Mouse (Mus musculus): ENCODE measurements around the gene Gm20547. TPM values are rescaled to one million over a fixed set of nuclear protein-coding genes. Genes with fewer than 3 reads are reported as not detected.
"Not testable (repeated sequence)": the region's sequence is repeated elsewhere in the genome, so short reads cannot be mapped to it uniquely, and the experiment has no call there.

Gene Gm20547
- total and polyA plus RNA-seq, 3 experiments = not detected

DNA sequence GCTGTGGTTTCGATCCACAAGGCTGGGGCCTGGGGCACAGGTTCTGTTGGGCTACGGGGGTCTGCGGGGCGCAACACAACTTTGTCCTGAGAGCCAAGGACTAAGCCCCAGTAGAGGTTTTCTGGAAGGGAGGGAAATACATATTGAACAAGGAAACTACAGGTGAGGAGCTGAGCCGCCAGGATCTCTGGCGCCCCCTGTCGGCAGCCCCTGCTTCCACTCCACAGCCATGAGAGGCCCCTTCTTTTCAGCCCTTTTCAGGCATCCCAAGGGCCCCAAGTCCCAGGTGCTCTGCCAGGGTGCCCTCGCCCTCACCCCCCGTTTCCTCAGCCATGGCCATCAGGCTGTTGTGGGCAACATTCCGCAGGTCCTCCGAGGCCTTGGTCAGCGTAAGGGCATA is 68.1 kb downstream of the Gm20547 start:
- not testable (repeated sequence) for H3K4me3 ChIP-seq (ENCODE audit: low read depth, low read length); H3K9me3 ChIP-seq (replicated peaks); ATAC-seq (ENCODE audit: extremely low read depth, insufficient number of reproducible peaks, low FRiP score, poor library complexity, severe bottlenecking); H3K36me3 ChIP-seq (replicated peaks); H3K4me1 ChIP-seq (ENCODE audit: insufficient read depth, low read depth, low read length)
- DNase-seq (ENCODE audit: low spot score) = peak; percentile 51
- peak; percentile 84 for TF ChIP-seq CTCF (IDR thresholded peaks at IDR 0.05; ENCODE audit: low read depth, low read length)
- H3K27me3 ChIP-seq (ENCODE audit: insufficient read depth, low read length) = peaks cover 29% of the 10 kb centered on the region

GRCm38 (mm10) chr17:34811275-34811674 is 70.6 kb downstream of the Gm20547 start:
- H3K27me3 ChIP-seq (ENCODE audit: insufficient read depth, low read length) = peaks cover 22% of the 10 kb centered on the region; the same call in 1 of the 2 replicates
- H3K36me3 ChIP-seq (replicated peaks) = no peaks in the 10 kb centered on the region
- no peaks in the 10 kb centered on the region for H3K9me3 ChIP-seq (replicated peaks)
- no peak for TF ChIP-seq GATA2 (IDR thresholded peaks at IDR 0.05; ENCODE audit: borderline replicate concordance, low read depth, low read length)
- TF ChIP-seq GATA1 (IDR thresholded peaks at IDR 0.05; ENCODE audit: borderline replicate concordance, low read length) = no peak
- TF ChIP-seq POLR2AphosphoS5 (IDR thresholded peaks at IDR 0.05; ENCODE audit: insufficient replicate concordance, low read depth, low read length) = no peak
- TF ChIP-seq CTCF (IDR thresholded peaks at IDR 0.05; ENCODE audit: low read depth, low read length) = no peak
- no peak for TF ChIP-seq TAL1 (conservative IDR thresholded peaks at IDR 0.05; ENCODE audit: low read depth, low read length)
- ATAC-seq (ENCODE audit: extremely low read depth, insufficient number of reproducible peaks, low FRiP score, poor library complexity, severe bottlenecking) = no peak
- H3K4me3 ChIP-seq (ENCODE audit: low read depth, low read length) = no peak overlapping the region
- DNase-seq (ENCODE audit: low spot score) = no peak
- no peaks in the 10 kb centered on the region for H3K4me1 ChIP-seq (ENCODE audit: insufficient read depth, low read depth, low read length)

- not testable (repeated sequence) for ATAC-seq (ENCODE audit: extremely low read depth, insufficient number of reproducible peaks, low FRiP score, poor library complexity, severe bottlenecking); DNase-seq (ENCODE audit: low spot score)
Measured at GRCm38 (mm10) chr17:34810811-34811210, 71.0 kb downstream of the Gm20547 start.

DNA sequence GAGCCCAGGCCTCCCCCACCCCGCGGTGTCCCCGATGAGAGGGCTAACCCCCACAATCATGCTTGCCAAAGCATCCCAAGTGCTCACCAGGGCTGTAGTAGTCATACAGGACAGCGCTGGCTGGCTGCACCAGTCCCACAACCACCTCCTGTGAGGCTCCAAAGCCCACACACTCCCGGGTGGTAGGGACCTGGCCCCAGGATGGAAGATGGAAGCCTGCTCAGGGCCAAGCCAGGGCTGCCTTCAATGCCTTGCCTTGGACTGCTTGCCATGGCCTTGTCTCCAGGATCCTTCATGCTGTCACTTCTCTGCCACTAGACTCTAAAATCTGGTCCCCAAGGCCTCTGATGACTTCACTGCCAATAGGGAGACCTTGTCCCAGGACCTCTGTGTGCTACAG is 71.4 kb downstream of the Gm20547 start:
- H3K9me3 ChIP-seq (replicated peaks); H3K4me3 ChIP-seq (ENCODE audit: low read depth, low read length); H3K4me1 ChIP-seq (ENCODE audit: insufficient read depth, low read depth, low read length); ATAC-seq (ENCODE audit: extremely low read depth, insufficient number of reproducible peaks, low FRiP score, poor library complexity, severe bottlenecking); DNase-seq (ENCODE audit: low spot score); H3K36me3 ChIP-seq (replicated peaks): not testable (repeated sequence)
- H3K27me3 ChIP-seq (ENCODE audit: insufficient read depth, low read length) = peaks cover 18% of the 10 kb centered on the region; the same call in 1 of the 2 replicates

More at GRCm38 (mm10) chr17:34810811-34811210, 71.0 kb downstream of the Gm20547 start:
- peaks cover 18% of the 10 kb centered on the region; the same call in 1 of the 2 replicates for H3K27me3 ChIP-seq (ENCODE audit: insufficient read depth, low read length)
- H3K36me3 ChIP-seq (replicated peaks); H3K4me1 ChIP-seq (ENCODE audit: insufficient read depth, low read depth, low read length); H3K9me3 ChIP-seq (replicated peaks); H3K4me3 ChIP-seq (ENCODE audit: low read depth, low read length): not testable (repeated sequence)

GRCm38 (mm10) chr17:34808599-34809205 is 73.1 kb downstream of the Gm20547 start:
- no peak for DNase-seq (ENCODE audit: low spot score)
- no peaks in the 10 kb centered on the region for H3K4me1 ChIP-seq (ENCODE audit: insufficient read depth, low read depth, low read length)

DNA sequence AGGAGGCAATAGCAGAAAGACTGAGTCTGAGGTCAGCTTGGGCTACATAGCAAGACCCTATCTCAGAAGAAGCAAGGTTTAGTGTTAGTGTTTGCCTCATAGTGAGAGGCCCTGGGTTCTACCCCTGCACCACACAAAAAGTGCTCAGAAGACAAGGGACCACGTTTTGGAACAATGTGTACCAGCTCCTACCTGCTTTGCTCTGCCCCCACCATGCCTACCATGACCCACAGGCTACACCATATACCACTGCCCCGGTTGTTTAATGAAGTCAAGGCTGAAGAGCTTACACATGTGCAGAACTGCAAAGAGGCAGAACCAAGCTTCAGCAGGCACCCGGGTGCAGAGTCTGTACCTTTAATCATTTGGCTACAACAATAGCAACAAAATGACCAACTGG is 74.7 kb downstream of the Gm20547 start:
- DNase-seq (ENCODE audit: low spot score) (no peak), ATAC-seq (ENCODE audit: extremely low read depth, insufficient number of reproducible peaks, low FRiP score, poor library complexity, severe bottlenecking) (no peak)
- Histone ChIP-seq H3K4me1 (ENCODE audit: insufficient read depth, low read depth, low read length) (no peaks in the 10 kb centered on the region), H3K36me3 (replicated peaks) (no peaks in the 10 kb centered on the region), H3K27me3 (ENCODE audit: insufficient read depth, low read length) (peaks cover 9% of the 10 kb centered on the region; the same call in 1 of the 2 replicates), H3K9me3 (replicated peaks) (peaks cover 6% of the 10 kb centered on the region), H3K4me3 (ENCODE audit: low read depth, low read length) (no peak overlapping the region)
- no peak for TF ChIP-seq TAL1 (conservative IDR thresholded peaks at IDR 0.05; ENCODE audit: low read depth, low read length)

More at GRCm38 (mm10) chr17:34808599-34809205, 73.1 kb downstream of the Gm20547 start:
- H3K36me3 ChIP-seq (replicated peaks) = no peaks in the 10 kb centered on the region
- peaks cover 14% of the 10 kb centered on the region; the same call in 1 of the 2 replicates for H3K27me3 ChIP-seq (ENCODE audit: insufficient read depth, low read length)
- H3K4me3 ChIP-seq (ENCODE audit: low read depth, low read length) = no peak overlapping the region
- ATAC-seq (ENCODE audit: extremely low read depth, insufficient number of reproducible peaks, low FRiP score, poor library complexity, severe bottlenecking) = no peak
- peaks cover 6% of the 10 kb centered on the region for H3K9me3 ChIP-seq (replicated peaks)
- TF ChIP-seq TAL1 (conservative IDR thresholded peaks at IDR 0.05; ENCODE audit: low read depth, low read length) (no peak), POLR2AphosphoS5 (IDR thresholded peaks at IDR 0.05; ENCODE audit: insufficient replicate concordance, low read depth, low read length) (no peak), CTCF (IDR thresholded peaks at IDR 0.05; ENCODE audit: low read depth, low read length) (no peak), GATA2 (IDR thresholded peaks at IDR 0.05; ENCODE audit: borderline replicate concordance, low read depth, low read length) (no peak), GATA1 (IDR thresholded peaks at IDR 0.05; ENCODE audit: borderline replicate concordance, low read length) (no peak)

Other genes starting within 250 kb of the Gm20547 start
Only the 20 nearest of the 37 such genes appear.
- not detected in 2 replicates for gene C4b, start 138.2 kb downstream of the Gm20547 start, total RNA-seq (2014; fragmentation: Nextera tagmentation)
- 0.33 TPM in 1 of 2 replicates, not detected in the other for gene C4b, start 138.2 kb downstream of the Gm20547 start, total RNA-seq (2017)
- not detected in 2 replicates for gene C4b, start 138.2 kb downstream of the Gm20547 start, polyA plus RNA-seq (2012)
- not detected in 2 replicates for gene Cyp21a1, start 77.5 kb downstream of the Gm20547 start, total RNA-seq (2014; fragmentation: Nextera tagmentation)
- not detected in 2 replicates for gene Cyp21a1, start 77.5 kb downstream of the Gm20547 start, total RNA-seq (2017)
- gene Cyp21a1, start 77.5 kb downstream of the Gm20547 start, polyA plus RNA-seq (2012) = not detected in 2 replicates
- gene Stk19, start 45.1 kb downstream of the Gm20547 start, total RNA-seq (2014; fragmentation: Nextera tagmentation) = 16.6 and 33.4 TPM in 2 replicates
- gene Stk19, start 45.1 kb downstream of the Gm20547 start, total RNA-seq (2017) = 19.6 and 23.1 TPM in 2 replicates
- 47.6 and 50.2 TPM in 2 replicates for gene Stk19, start 45.1 kb downstream of the Gm20547 start, polyA plus RNA-seq (2012)
- 25.4 and 27.7 TPM in 2 replicates for gene Dxo, start 45.0 kb downstream of the Gm20547 start, total RNA-seq (2014; fragmentation: Nextera tagmentation)
- 18.2 and 22.7 TPM in 2 replicates for gene Dxo, start 45.0 kb downstream of the Gm20547 start, total RNA-seq (2017)
- gene Dxo, start 45.0 kb downstream of the Gm20547 start, polyA plus RNA-seq (2012) = 58.7 and 70.5 TPM in 2 replicates
- 25.8 and 37.9 TPM in 2 replicates for gene Skiv2l, start 31.8 kb downstream of the Gm20547 start, total RNA-seq (2014; fragmentation: Nextera tagmentation)
- 43.6 and 45.3 TPM in 2 replicates for gene Skiv2l, start 31.8 kb downstream of the Gm20547 start, total RNA-seq (2017)
- gene Skiv2l, start 31.8 kb downstream of the Gm20547 start, polyA plus RNA-seq (2012) = 48.8 and 54.7 TPM in 2 replicates
- 66.0 and 86.9 TPM in 2 replicates for gene Nelfe, start 31.7 kb downstream of the Gm20547 start, total RNA-seq (2014; fragmentation: Nextera tagmentation)
- 36.9 and 40.4 TPM in 2 replicates for gene Nelfe, start 31.7 kb downstream of the Gm20547 start, total RNA-seq (2017)
- gene Nelfe, start 31.7 kb downstream of the Gm20547 start, polyA plus RNA-seq (2012) = 278 and 284 TPM in 2 replicates
- not detected in 2 replicates for gene Cfb, start 19.5 kb downstream of the Gm20547 start, total RNA-seq (2014; fragmentation: Nextera tagmentation)
- not detected in 2 replicates for gene Cfb, start 19.5 kb downstream of the Gm20547 start, total RNA-seq (2017)
- not detected in 2 replicates for gene Cfb, start 19.5 kb downstream of the Gm20547 start, polyA plus RNA-seq (2012)
- 5.4 and 6.1 TPM in 2 replicates for gene Zbtb12, start 2.6 kb downstream of the Gm20547 start, total RNA-seq (2014; fragmentation: Nextera tagmentation)
- 3.1 and 4.4 TPM in 2 replicates for gene Zbtb12, start 2.6 kb downstream of the Gm20547 start, total RNA-seq (2017)
- gene Zbtb12, start 2.6 kb downstream of the Gm20547 start, polyA plus RNA-seq (2012) = 20.4 and 22.7 TPM in 2 replicates
- 22.2 and 25.9 TPM in 2 replicates for gene C2, start 16.2 kb upstream of the Gm20547 start, total RNA-seq (2014; fragmentation: Nextera tagmentation)
- 1.4 and 2.5 TPM in 2 replicates for gene C2, start 16.2 kb upstream of the Gm20547 start, total RNA-seq (2017)
- gene C2, start 16.2 kb upstream of the Gm20547 start, polyA plus RNA-seq (2012) = 1.2 and 2.3 TPM in 2 replicates
- 123 and 126 TPM in 2 replicates for gene Ehmt2, start 16.4 kb upstream of the Gm20547 start, total RNA-seq (2014; fragmentation: Nextera tagmentation)
- gene Ehmt2, start 16.4 kb upstream of the Gm20547 start, total RNA-seq (2017) = 94.4 and 108 TPM in 2 replicates
- gene Ehmt2, start 16.4 kb upstream of the Gm20547 start, polyA plus RNA-seq (2012) = 346 and 451 TPM in 2 replicates
- not detected in 2 replicates for gene Slc44a4, start 32.4 kb upstream of the Gm20547 start, total RNA-seq (2014; fragmentation: Nextera tagmentation)
- 0.06 TPM in 1 of 2 replicates, not detected in the other for gene Slc44a4, start 32.4 kb upstream of the Gm20547 start, total RNA-seq (2017)
- gene Slc44a4, start 32.4 kb upstream of the Gm20547 start, polyA plus RNA-seq (2012) = not detected in 2 replicates
- 11.6 and 12.6 TPM in 2 replicates for gene Neu1, start 49.2 kb upstream of the Gm20547 start, total RNA-seq (2014; fragmentation: Nextera tagmentation)
- gene Neu1, start 49.2 kb upstream of the Gm20547 start, total RNA-seq (2017) = 17.2 and 19.7 TPM in 2 replicates
- 9.2 and 12.0 TPM in 2 replicates for gene Neu1, start 49.2 kb upstream of the Gm20547 start, polyA plus RNA-seq (2012)
- 0.24 TPM in 1 of 2 replicates, not detected in the other for gene Hspa1b, start 77.2 kb upstream of the Gm20547 start, total RNA-seq (2014; fragmentation: Nextera tagmentation)
- 0.11 and 0.35 TPM in 2 replicates for gene Hspa1b, start 77.2 kb upstream of the Gm20547 start, total RNA-seq (2017)
- gene Hspa1b, start 77.2 kb upstream of the Gm20547 start, polyA plus RNA-seq (2012) = 0.93 and 0.94 TPM in 2 replicates
- gene Gm20481, start 87.9 kb upstream of the Gm20547 start, total RNA-seq (2014; fragmentation: Nextera tagmentation) = not detected in 2 replicates
- 0.44 TPM in 1 of 2 replicates, not detected in the other for gene Gm20481, start 87.9 kb upstream of the Gm20547 start, total RNA-seq (2017)
- not detected in 2 replicates for gene Gm20481, start 87.9 kb upstream of the Gm20547 start, polyA plus RNA-seq (2012)
- gene Hspa1a, start 90.1 kb upstream of the Gm20547 start, total RNA-seq (2014; fragmentation: Nextera tagmentation) = not detected in 2 replicates
- gene Hspa1a, start 90.1 kb upstream of the Gm20547 start, total RNA-seq (2017) = 0.06 TPM in 1 of 2 replicates, not detected in the other
- 0.18 and 0.22 TPM in 2 replicates for gene Hspa1a, start 90.1 kb upstream of the Gm20547 start, polyA plus RNA-seq (2012)
- gene Hspa1l, start 90.7 kb upstream of the Gm20547 start, total RNA-seq (2014; fragmentation: Nextera tagmentation) = not detected in 2 replicates
- 0.05 and 0.12 TPM in 2 replicates for gene Hspa1l, start 90.7 kb upstream of the Gm20547 start, total RNA-seq (2017)
- gene Hspa1l, start 90.7 kb upstream of the Gm20547 start, polyA plus RNA-seq (2012) = not detected in 2 replicates
- 195 and 218 TPM in 2 replicates for gene Lsm2, start 99.8 kb upstream of the Gm20547 start, total RNA-seq (2014; fragmentation: Nextera tagmentation)
- 65.8 and 71.9 TPM in 2 replicates for gene Lsm2, start 99.8 kb upstream of the Gm20547 start, total RNA-seq (2017)
- gene Lsm2, start 99.8 kb upstream of the Gm20547 start, polyA plus RNA-seq (2012) = 239 and 263 TPM in 2 replicates
- 262 and 289 TPM in 2 replicates for gene Vars, start 118.9 kb upstream of the Gm20547 start, total RNA-seq (2014; fragmentation: Nextera tagmentation)
- gene Vars, start 118.9 kb upstream of the Gm20547 start, total RNA-seq (2017) = 99.3 and 130 TPM in 2 replicates
- 1,339 and 1,437 TPM in 2 replicates for gene Vars, start 118.9 kb upstream of the Gm20547 start, polyA plus RNA-seq (2012)
- 0.53 and 0.60 TPM in 2 replicates for gene Vwa7, start 134.5 kb upstream of the Gm20547 start, total RNA-seq (2014; fragmentation: Nextera tagmentation)
- gene Vwa7, start 134.5 kb upstream of the Gm20547 start, total RNA-seq (2017) = 3.5 TPM in 2 replicates
- 1.5 TPM in 2 replicates for gene Vwa7, start 134.5 kb upstream of the Gm20547 start, polyA plus RNA-seq (2012)
- 35.3 and 35.5 TPM in 2 replicates for gene Sapcd1, start 146.0 kb upstream of the Gm20547 start, total RNA-seq (2014; fragmentation: Nextera tagmentation)
- 156 and 206 TPM in 2 replicates for gene Sapcd1, start 146.0 kb upstream of the Gm20547 start, total RNA-seq (2017)
- gene Sapcd1, start 146.0 kb upstream of the Gm20547 start, polyA plus RNA-seq (2012) = 90.0 and 101 TPM in 2 replicates